Mouse (Mus musculus): Measurements from ENCODE around the gene Pik3r6. TPM values are rescaled to one million over a fixed set of nuclear protein-coding genes. Genes with fewer than 3 reads are reported as not detected.

The Pik3r6 gene
- polyA plus RNA-seq, 2 experiments from 2014 or later: not detected

GRCm38 (mm10) chr11:68536465-68536864 lies 33.6 kb downstream of the Pik3r6 start:
- ATAC-seq: no peak

GRCm38 (mm10) chr11:68539621-68540020 lies 36.8 kb downstream of the Pik3r6 start:
- no peak for ATAC-seq

- ATAC-seq: no peak
Measured at GRCm38 (mm10) chr11:68544554-68544953, 41.7 kb downstream of the Pik3r6 start.

- no peak for ATAC-seq
Measured at GRCm38 (mm10) chr11:68545172-68545571, 42.4 kb downstream of the Pik3r6 start.

- ATAC-seq: no peak
Measured at GRCm38 (mm10) chr11:68545682-68546222, 42.9 kb downstream of the Pik3r6 start.

GRCm38 (mm10) chr11:68547484-68547883 lies 44.7 kb downstream of the Pik3r6 start:
- ATAC-seq: no peak

GRCm38 (mm10) chr11:68549597-68549996 lies 46.8 kb downstream of the Pik3r6 start:
- no peak for ATAC-seq

GRCm38 (mm10) chr11:68550358-68550757 lies 47.5 kb downstream of the Pik3r6 start:
- ATAC-seq: no peak

GRCm38 (mm10) chr11:68553981-68554471 lies 51.2 kb downstream of the Pik3r6 start:
- no peak for ATAC-seq

- ATAC-seq: no peak
Measured at GRCm38 (mm10) chr11:68555918-68556584, 53.2 kb downstream of the Pik3r6 start, which contains the start of gene Mfsd6l. Gene Mfsd6l, plus strand, starts transcription at chr11:68556186.

- no peak for ATAC-seq
Measured at GRCm38 (mm10) chr11:68559546-68559945, 56.7 kb downstream of the Pik3r6 start.

GRCm38 (mm10) chr11:68561957-68562950 lies 59.4 kb downstream of the Pik3r6 start:
- no peak for ATAC-seq

GRCm38 (mm10) chr11:68564356-68565031 lies 61.7 kb downstream of the Pik3r6 start:
- ATAC-seq: no peak

GRCm38 (mm10) chr11:68565032-68565429 lies 62.2 kb downstream of the Pik3r6 start:
- no peak for ATAC-seq

- no peak for ATAC-seq
Measured at GRCm38 (mm10) chr11:68566447-68567059, 63.7 kb downstream of the Pik3r6 start.

GRCm38 (mm10) chr11:68570861-68571260 lies 68.0 kb downstream of the Pik3r6 start:
- no peak for ATAC-seq

- ATAC-seq: no peak
Measured at GRCm38 (mm10) chr11:68577076-68577475, 74.3 kb downstream of the Pik3r6 start.

- ATAC-seq: no peak
Measured at GRCm38 (mm10) chr11:68579462-68579881, 76.7 kb downstream of the Pik3r6 start.

- no peak for ATAC-seq
Measured at GRCm38 (mm10) chr11:68580566-68580965, 77.7 kb downstream of the Pik3r6 start.

- no peak for ATAC-seq
Measured at GRCm38 (mm10) chr11:68583225-68583624, 80.4 kb downstream of the Pik3r6 start.

GRCm38 (mm10) chr11:68583906-68584480 lies 81.2 kb downstream of the Pik3r6 start:
- no peak for ATAC-seq

GRCm38 (mm10) chr11:68585890-68586289 lies 83.1 kb downstream of the Pik3r6 start:
- no peak for ATAC-seq
